Mouse (Mus musculus) layer of hippocampus, adult 18-20 months (tissue): ENCODE measurements around the gene Romo1. TPM values are rescaled to one million over a fixed set of nuclear protein-coding genes. Genes with fewer than 3 reads are reported as not detected.
"Not testable (repeated sequence)": the region's sequence is repeated elsewhere in the genome, so short reads cannot be mapped to it uniquely, and the experiment has no call there.

ENCODE experiments used
- DNase-seq, 2 experiments: peaks; one replicate each; pipeline ENCODE4 v3.0.0; 2022; ENCODE audit warnings: low spot score in 2 of 2
- total RNA-seq, 2 experiments: library from RNA; stranded (reverse); gene quantifications; 2 replicates each; pipeline ENCODE4 v1.2.3; 2021

Gene Romo1
- total RNA-seq, 2 experiments from 2014 or later: 156 to 158 TPM

- peak; percentile 54 to 75 for DNase-seq
These were observed 35.4 kb downstream of the Romo1 start for GRCm38 (mm10) chr2:156179046-156179795.

GRCm38 (mm10) chr2:156179796-156180093 lies 35.9 kb downstream of the Romo1 start:
- DNase-seq: no peak

GRCm38 (mm10) chr2:156180094-156180821 lies 36.4 kb downstream of the Romo1 start, which contains the start of gene Rbm39:
Gene Rbm39 (minus strand): TSS chr2:156180238.
- peak; percentile 100 for DNase-seq

GRCm38 (mm10) chr2:156180824-156181590 lies 37.2 kb downstream of the Romo1 start:
- no peak for DNase-seq

GRCm38 (mm10) chr2:156181592-156181991 lies 37.8 kb downstream of the Romo1 start:
- DNase-seq: no peak

GRCm38 (mm10) chr2:156189241-156189640 lies 45.4 kb downstream of the Romo1 start:
- DNase-seq: not testable (repeated sequence)

- no peak for DNase-seq
These were observed 46.4 kb downstream of the Romo1 start for GRCm38 (mm10) chr2:156190004-156190896.

- no peak for DNase-seq
These were observed 47.7 kb downstream of the Romo1 start for GRCm38 (mm10) chr2:156191540-156191939.

- DNase-seq: no peak
These were observed 48.2 kb downstream of the Romo1 start for GRCm38 (mm10) chr2:156192068-156192467.

GRCm38 (mm10) chr2:156193066-156193862 lies 49.4 kb downstream of the Romo1 start:
- no peak for DNase-seq

- no peak for DNase-seq
These were observed 50.7 kb downstream of the Romo1 start for GRCm38 (mm10) chr2:156194571-156194970.

Other genes starting within 250 kb of the Romo1 start
- gene Uqcc1, start 213.7 kb upstream of the Romo1 start, total RNA-seq: 10 to 100 TPM; 83.7 to 84.9 TPM
- gene Gm15557, start 203.3 kb upstream of the Romo1 start, total RNA-seq: not detected
- under 1 TPM; 0.12 to 0.13 TPM for gene Gdf5, start 198.7 kb upstream of the Romo1 start, total RNA-seq
- 10 to 100 TPM; 18.8 to 21.7 TPM for gene Cep250, start 187.6 kb upstream of the Romo1 start, total RNA-seq
- gene 6430550D23Rik, start 136.1 kb upstream of the Romo1 start, total RNA-seq: 1 to 10 TPM; 1.4 to 1.5 TPM
- 100 to 1,000 TPM; 214 to 229 TPM for gene Ergic3, start 136.0 kb upstream of the Romo1 start, total RNA-seq
- gene Fer1l4, start 91.1 kb upstream of the Romo1 start, total RNA-seq: not detected
- gene Spag4, start 78.9 kb upstream of the Romo1 start, total RNA-seq: 1 to 10 TPM; 2.5 to 3.5 TPM
- 10 to 100 TPM; 23.1 to 32.0 TPM for gene Cpne1, start 32.1 kb upstream of the Romo1 start, total RNA-seq
- gene Rbm12, start 32.1 kb upstream of the Romo1 start, total RNA-seq: 10 to 100 TPM; 31.8 to 32.1 TPM
- 10 to 100 TPM; 23.3 to 26.4 TPM for gene Gm28036, start 16.9 kb upstream of the Romo1 start, total RNA-seq
- 10 to 100 TPM; 43.6 to 44.3 TPM for gene Nfs1, start 147 bp downstream of the Romo1 start, total RNA-seq
- gene Rbm39, start 36.2 kb downstream of the Romo1 start, total RNA-seq: 100 to 1,000 TPM; 309 to 321 TPM
- gene Phf20, start 52.4 kb downstream of the Romo1 start, total RNA-seq: 100 to 1,000 TPM; 104 to 108 TPM
- 1 to 10 TPM; 5.4 to 6.7 TPM for gene Cnbd2, start 168.3 kb downstream of the Romo1 start, total RNA-seq
- 10 to 100 TPM; 91.6 to 95.1 TPM for gene Scand1, start 168.7 kb downstream of the Romo1 start, total RNA-seq